In genomic region chr4:95038024-95038423, GRCm38 (mm10) we compare ENCODE assay signal across 15 mouse cellular contexts. TPM values are rescaled to one million over a fixed set of nuclear protein-coding genes. Genes with fewer than 3 reads are reported as not detected.
DNase-seq lines count a peak whose midpoint lies in the region; ATAC-seq lines count a peak whose summit lies in the region.
"Had no signal": no experiment of that assay in that cellular context is flagged by ENCODE, and none has a peak within 500 bp of the region (broad histone marks: within the 10 kb centered on the region; RNA-seq: fewer than 3 reads in every experiment).

No protein-coding gene starts in this region.

- intact Hi-C loops in heart, postnatal 25 days (cut with DNase I), result no loop called here

- H3K9ac ChIP-seq in embryonic facial prominence, embryonic 14.5 days (ENCODE audit: low read depth, low read length), result no peak overlapping the region
- no peak overlapping the region for H3K9ac ChIP-seq in limb, embryonic 12.5 days (replicated peaks)
- H3K9ac ChIP-seq: lung, embryonic 15.5 days had no signal

- no peaks in the 10 kb centered on the region for H3K9me3 ChIP-seq in embryonic facial prominence, embryonic 14.5 days (ENCODE audit: control insufficient read depth, low read length)
- H3K9me3 ChIP-seq in embryonic facial prominence, embryonic 10.5 days, result no peaks in the 10 kb centered on the region
- H3K9me3 ChIP-seq in limb, embryonic 12.5 days, result no peaks in the 10 kb centered on the region
- H3K9me3 ChIP-seq in limb, embryonic 10.5 days (replicated peaks), result no peaks in the 10 kb centered on the region
- H3K9me3 ChIP-seq: lung, embryonic 15.5 days had no signal

- no peak overlapping the region for H3K4me2 ChIP-seq in embryonic facial prominence, embryonic 14.5 days (ENCODE audit: low read depth, low read length)
- H3K4me2 ChIP-seq in limb, embryonic 12.5 days, result no peak overlapping the region
- H3K4me2 ChIP-seq: lung, embryonic 15.5 days had no signal

- DNase-seq in embryonic facial prominence, embryonic 14.5 days (ENCODE audit: low spot score), result peak; percentile 62
- DNase-seq in embryonic facial prominence, embryonic 10.5 days (ENCODE audit: low spot score), result no peak
- no peak for DNase-seq in limb, embryonic 10.5 days (ENCODE audit: low spot score)
- DNase-seq in heart, adult 8-10 months (ENCODE audit: low spot score), result peak; percentile 38
- peak; percentile 32 for DNase-seq in heart, postnatal 25 days (ENCODE audit: low spot score)
- DNase-seq in embryo, embryonic 10.5 days (ENCODE audit: low spot score), result no peak
- DNase-seq in embryo, embryonic 9.5 days (ENCODE audit: extremely low spot score), result no peak
- DNase-seq: adrenal gland, postnatal 36 days; cerebellum, adult 11 months; cerebellum, postnatal 36 days; kidney, adult 11 months; kidney, postnatal 4 days; right cerebral cortex, postnatal 14 days had no signal

- H3K27ac ChIP-seq in embryonic facial prominence, embryonic 14.5 days (replicated peaks; ENCODE audit: low read depth, low read length), result no peak overlapping the region
- no peak overlapping the region for H3K27ac ChIP-seq in embryonic facial prominence, embryonic 10.5 days (replicated peaks)
- H3K27ac ChIP-seq in limb, embryonic 12.5 days, result 0 out of 2 replicates have a peak overlapping the region, but pooled peaks have one; percentile 20
- H3K27ac ChIP-seq in limb, embryonic 10.5 days, result no peak overlapping the region; the same call in 1 of the 2 replicates
- H3K27ac ChIP-seq: lung, embryonic 15.5 days had no signal

- ATAC-seq in embryonic facial prominence, embryonic 14.5 days (ENCODE audit: low read depth), result 0 out of 2 replicates have a peak, but pooled peaks have one; percentile 47
- ATAC-seq in limb, embryonic 12.5 days (ENCODE audit: insufficient number of reproducible peaks, insufficient read depth, low FRiP score, low TSS enrichment, low read depth), result no peak

- no peaks in the 10 kb centered on the region for H3K36me3 ChIP-seq in embryonic facial prominence, embryonic 14.5 days (ENCODE audit: control insufficient read depth, insufficient read depth, low read length)
- no peaks in the 10 kb centered on the region for H3K36me3 ChIP-seq in embryonic facial prominence, embryonic 10.5 days (replicated peaks)
- H3K36me3 ChIP-seq in limb, embryonic 12.5 days, result no peaks in the 10 kb centered on the region
- no peaks in the 10 kb centered on the region for H3K36me3 ChIP-seq in limb, embryonic 10.5 days
- H3K36me3 ChIP-seq: lung, embryonic 15.5 days had no signal

- no peak overlapping the region for H3K4me3 ChIP-seq in embryonic facial prominence, embryonic 14.5 days (ENCODE audit: low read depth, low read length)
- H3K4me3 ChIP-seq in embryonic facial prominence, embryonic 10.5 days, result no peak overlapping the region
- H3K4me3 ChIP-seq in limb, embryonic 12.5 days (replicated peaks), result no peak overlapping the region
- H3K4me3 ChIP-seq in limb, embryonic 10.5 days, result no peak overlapping the region
- H3K4me3 ChIP-seq: lung, embryonic 15.5 days had no signal

- H3K27me3 ChIP-seq in embryonic facial prominence, embryonic 14.5 days (replicated peaks; ENCODE audit: control insufficient read depth, insufficient read depth, low read length), result no peaks in the 10 kb centered on the region
- H3K27me3 ChIP-seq in embryonic facial prominence, embryonic 10.5 days (replicated peaks; ENCODE audit: low read depth, poor library complexity, severe bottlenecking), result 0 out of 2 replicates have a peak, but pooled peaks cover 3% of the 10 kb centered on the region
- no peaks in the 10 kb centered on the region for H3K27me3 ChIP-seq in limb, embryonic 12.5 days
- H3K27me3 ChIP-seq in limb, embryonic 10.5 days (ENCODE audit: low read depth, poor library complexity, severe bottlenecking), result no peaks in the 10 kb centered on the region
- H3K27me3 ChIP-seq: lung, embryonic 15.5 days had no signal

- H3K4me1 ChIP-seq in embryonic facial prominence, embryonic 14.5 days (ENCODE audit: control insufficient read depth, insufficient read depth, low read length), result no peaks in the 10 kb centered on the region
- H3K4me1 ChIP-seq in embryonic facial prominence, embryonic 10.5 days, result peaks cover 12% of the 10 kb centered on the region
- H3K4me1 ChIP-seq in limb, embryonic 12.5 days (replicated peaks), result no peaks in the 10 kb centered on the region
- H3K4me1 ChIP-seq in limb, embryonic 10.5 days, result 0 out of 2 replicates have a peak, but pooled peaks cover 4% of the 10 kb centered on the region
- H3K4me1 ChIP-seq: lung, embryonic 15.5 days had no signal

- 18% methylated on average over 5 of the region's 5 CpGs for WGBS in embryonic facial prominence, embryonic 14.5 days
- 37% methylated on average over 5 of the region's 5 CpGs for WGBS in embryonic facial prominence, embryonic 10.5 days
- WGBS in limb, embryonic 12.5 days, result 60% methylated on average over 5 of the region's 5 CpGs
- WGBS in limb, embryonic 10.5 days, result 77% methylated on average over 5 of the region's 5 CpGs

RNA-seq across cellular contexts. Expression of gene Jun, which starts 14.0 kb away (rescaled TPM):
- polyA plus RNA-seq in embryonic facial prominence, embryonic 14.5 days (2014; fragmentation: Nextera tagmentation; extraction: Ambion mirVana), result 47.1 and 53.6 TPM in 2 replicates
- polyA plus RNA-seq in embryonic facial prominence, embryonic 10.5 days (2016; fragmentation: Nextera tagmentation; extraction: Ambion mirVana), result 69.8 and 78.0 TPM in 2 replicates
- 88.7 and 98.6 TPM in 2 replicates for polyA plus RNA-seq in limb, embryonic 12.5 days (2016; fragmentation: Nextera tagmentation; extraction: Ambion mirVana)
- polyA plus RNA-seq in limb, embryonic 10.5 days (2016; fragmentation: Nextera tagmentation; extraction: Ambion mirVana), result 24.6 and 45.4 TPM in 2 replicates
- 10 to 100 TPM; 38.5 to 58.4 (median 49.5) TPM for total RNA-seq in heart, adult 8-10 months (2022)
- total RNA-seq in heart, postnatal 25 days (2021), result 10 to 100 TPM; 41.1 to 58.1 TPM

RNA-seq across cellular contexts. Expression of gene Mysm1, which starts 59.1 kb away (rescaled TPM):
- polyA plus RNA-seq in embryonic facial prominence, embryonic 14.5 days (2014; fragmentation: Nextera tagmentation; extraction: Ambion mirVana), result 23.3 and 25.0 TPM in 2 replicates
- polyA plus RNA-seq in embryonic facial prominence, embryonic 10.5 days (2016; fragmentation: Nextera tagmentation; extraction: Ambion mirVana), result 29.2 and 32.9 TPM in 2 replicates
- polyA plus RNA-seq in limb, embryonic 12.5 days (2016; fragmentation: Nextera tagmentation; extraction: Ambion mirVana), result 34.1 and 35.1 TPM in 2 replicates
- polyA plus RNA-seq in limb, embryonic 10.5 days (2016; fragmentation: Nextera tagmentation; extraction: Ambion mirVana), result 21.9 and 31.5 TPM in 2 replicates
- total RNA-seq in heart, adult 8-10 months (2022), result 10 to 100 TPM in 1 of 4 experiments, 1 to 10 TPM in 3; 7.3 to 11.1 (median 9.2) TPM
- 10 to 100 TPM; 10.5 to 11.4 TPM for total RNA-seq in heart, postnatal 25 days (2021)

Comparison
In these comparisons a context has a peak if more than half of its experiments do, and no peak if none do; other contexts are left out.
1. DNase-seq: peak in embryonic facial prominence, embryonic 14.5 days (single experiment), heart, adult 8-10 months (single experiment) and heart, postnatal 25 days (single experiment); none in embryonic facial prominence, embryonic 10.5 days (single experiment), limb, embryonic 10.5 days (single experiment), embryo, embryonic 10.5 days (single experiment) and embryo, embryonic 9.5 days (single experiment).